Mouse (Mus musculus) bone marrow macrophage, adult 2 months (primary cell): ENCODE data around the gene Il1rl2. TPM values are rescaled to one million over a fixed set of nuclear protein-coding genes. Genes with fewer than 3 reads are reported as not detected.
A peak's percentile ranks its signal among the peaks of the same experiment; 100 is the strongest.

Experiments used
- H3K27ac ChIP-seq: 2 replicates; pipeline ENCODE4 v1.5.1; 2012; ENCODE audit warnings: low read depth, low read length; ENCODE audit not compliant: insufficient read depth
- H3K4me1 ChIP-seq: 2 replicates; pipeline ENCODE4 v1.6.1; 2012; ENCODE audit warnings: low read length; ENCODE audit not compliant: control insufficient read depth, insufficient read depth
- H3K4me3 ChIP-seq: 2 replicates; pipeline ENCODE4 v1.5.1; 2012; ENCODE audit warnings: mild to moderate bottlenecking, low read length, moderate library complexity; ENCODE audit not compliant: insufficient read depth
- CTCF ChIP-seq: IDR thresholded peaks from 2 replicates; pipeline ENCODE4 v1.5.1; 2012; ENCODE audit warnings: low read depth, mild to moderate bottlenecking, low read length, moderate library complexity
- POLR2A ChIP-seq: IDR thresholded peaks from 2 replicates; pipeline ENCODE4 v1.6.1; 2012; ENCODE audit warnings: mild to moderate bottlenecking, low read depth, low read length, borderline replicate concordance
- polyA plus RNA-seq: library from polyadenylated mRNA; stranded (reverse); fragments of >200 nt; gene quantifications from 2 replicates; pipeline ENCODE4 v1.2.4, GENCODE M21; 2012; ENCODE audit not compliant: missing spikeins, insufficient read depth, insufficient read length

The Il1rl2 gene
- polyA plus RNA-seq: 0.46 and 0.75 TPM in 2 replicates

- H3K4me1 ChIP-seq: peaks cover 35% of the 10 kb centered on the region
- TF ChIP-seq CTCF: no peak
- no peak for TF ChIP-seq POLR2A
- peak within 1 kb of the TSS; percentile 34 for H3K4me3 ChIP-seq
- 0 out of 2 replicates have a peak within 1 kb of the TSS, but pooled peaks have one; percentile 14 for H3K27ac ChIP-seq
Measured at GRCm38 (mm10) chr1:40324457-40324856, at the start of gene Il1rl2. Gene Il1rl2, plus strand, starts transcription at chr1:40324610.

GRCm38 (mm10) chr1:40275285-40276013, 49.0 kb upstream of the Il1rl2 start:
- TF ChIP-seq POLR2A: no peak
- no peak for TF ChIP-seq CTCF
- Histone ChIP-seq H3K4me1 (peaks cover 10% of the 10 kb centered on the region), H3K27ac (no peak overlapping the region), H3K4me3 (no peak overlapping the region)

DNA sequence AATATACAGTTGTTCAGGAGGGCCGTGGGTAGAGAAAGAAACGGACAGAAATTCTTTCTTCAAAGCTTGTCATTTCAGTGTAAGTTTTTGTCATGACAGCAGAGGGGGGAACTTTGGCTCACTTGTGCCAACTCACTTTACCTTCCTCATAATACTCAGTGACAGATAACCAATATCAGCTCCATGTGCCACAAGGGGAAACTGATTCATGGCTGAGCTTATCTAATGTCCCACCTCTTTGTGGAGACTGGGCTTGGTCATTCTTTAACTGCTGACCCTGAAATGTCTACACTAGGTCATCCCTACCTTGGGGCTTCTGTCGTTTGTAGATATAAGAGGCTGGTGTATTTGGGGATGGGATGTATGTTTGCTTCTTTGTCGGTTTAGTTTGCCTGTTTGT, 46.5 kb upstream of the Il1rl2 start:
- no peak overlapping the region for H3K27ac ChIP-seq
- no peak overlapping the region for H3K4me3 ChIP-seq
- TF ChIP-seq CTCF: no peak
- no peak for TF ChIP-seq POLR2A
- 0 out of 2 replicates have a peak, but pooled peaks cover 2% of the 10 kb centered on the region for H3K4me1 ChIP-seq

GRCm38 (mm10) chr1:40278720-40279119, 45.7 kb upstream of the Il1rl2 start:
- Histone ChIP-seq H3K4me3 (no peak overlapping the region), H3K27ac (no peak overlapping the region), H3K4me1 (0 out of 2 replicates have a peak, but pooled peaks cover 2% of the 10 kb centered on the region)
- TF ChIP-seq POLR2A (no peak), CTCF (no peak)

DNA sequence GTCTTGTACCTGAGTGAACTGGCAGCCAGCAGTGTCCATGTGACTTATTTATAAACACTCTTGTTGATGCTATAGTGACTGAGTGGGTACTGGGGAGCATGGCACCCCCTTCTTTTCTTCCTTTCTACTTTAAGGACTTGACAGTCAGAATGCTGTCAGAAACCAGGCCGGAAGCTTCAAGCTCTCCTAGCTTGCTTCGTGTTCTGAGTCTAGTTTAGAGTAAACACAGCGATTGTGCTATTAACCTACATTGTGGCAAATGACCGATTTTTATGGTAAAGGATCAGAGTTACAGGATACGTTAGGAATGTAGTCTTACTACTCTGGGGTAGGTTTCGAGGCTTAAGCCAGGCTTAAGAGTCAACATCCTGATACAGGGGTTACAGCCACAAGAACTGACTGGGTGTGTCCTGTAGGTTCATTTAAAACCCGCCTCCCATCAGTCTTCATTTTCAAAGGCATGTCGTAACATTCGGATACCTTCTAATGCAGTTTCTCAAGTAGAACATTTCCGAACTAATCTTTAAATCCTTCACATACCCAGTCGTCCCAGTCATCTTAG, 45.1 kb upstream of the Il1rl2 start:
- H3K4me1 ChIP-seq: 0 out of 2 replicates have a peak, but pooled peaks cover 2% of the 10 kb centered on the region
- TF ChIP-seq CTCF: no peak
- no peak for TF ChIP-seq POLR2A
- no peak overlapping the region for H3K4me3 ChIP-seq
- H3K27ac ChIP-seq: no peak overlapping the region

GRCm38 (mm10) chr1:40281950-40282349, 42.5 kb upstream of the Il1rl2 start:
- Histone ChIP-seq H3K27ac (no peak overlapping the region), H3K4me1 (peaks cover 1% of the 10 kb centered on the region; the same call in 1 of the 2 replicates), H3K4me3 (no peak overlapping the region)
- TF ChIP-seq CTCF (no peak), POLR2A (no peak)

GRCm38 (mm10) chr1:40282394-40282793, 42.0 kb upstream of the Il1rl2 start:
- H3K27ac ChIP-seq: no peak overlapping the region
- H3K4me3 ChIP-seq: no peak overlapping the region
- TF ChIP-seq CTCF (no peak), POLR2A (no peak)
- H3K4me1 ChIP-seq: peaks cover 5% of the 10 kb centered on the region; the same call in 1 of the 2 replicates

GRCm38 (mm10) chr1:40283995-40284394, 40.4 kb upstream of the Il1rl2 start:
- peaks cover 8% of the 10 kb centered on the region; the same call in 1 of the 2 replicates for H3K4me1 ChIP-seq
- H3K4me3 ChIP-seq: no peak overlapping the region
- TF ChIP-seq POLR2A (no peak), CTCF (no peak)
- no peak overlapping the region for H3K27ac ChIP-seq

DNA sequence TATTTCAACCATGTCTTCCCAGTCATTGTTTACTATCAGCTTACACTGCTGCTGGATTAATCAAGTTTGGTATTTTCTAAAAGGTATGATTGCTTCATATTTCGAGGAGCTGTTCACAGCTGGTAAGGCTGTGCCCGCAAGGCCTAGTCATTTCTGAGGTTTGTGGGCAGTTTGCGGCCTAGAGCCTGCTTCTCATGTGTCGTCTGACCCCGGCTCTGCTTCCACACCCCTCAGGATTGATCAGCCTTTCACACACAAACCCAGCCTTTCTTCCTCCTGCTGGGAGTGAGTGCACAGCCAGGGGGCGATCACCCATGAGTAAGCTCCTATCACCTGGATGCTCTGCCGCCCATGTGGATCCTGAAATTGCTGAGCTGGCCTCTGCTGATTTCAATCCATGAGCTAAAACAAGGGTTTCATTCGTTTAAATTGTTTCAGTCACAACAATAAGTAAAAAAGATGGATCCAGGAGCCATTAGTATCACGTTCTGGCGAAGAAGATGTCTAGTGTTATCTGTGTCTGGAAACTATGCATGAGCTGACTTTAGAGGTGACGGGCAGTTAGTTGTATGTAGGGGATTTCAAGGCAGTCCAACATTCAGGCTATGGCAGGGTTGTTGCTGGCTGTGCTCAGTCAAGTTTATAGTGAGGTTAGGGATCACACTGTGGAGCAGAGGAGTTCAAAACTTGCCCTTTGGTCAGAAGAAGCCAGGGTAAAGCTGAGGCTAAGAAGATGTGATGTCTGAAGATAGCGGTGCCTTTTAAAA, 33.7 kb upstream of the Il1rl2 start:
- Histone ChIP-seq H3K4me3 (no peak overlapping the region), H3K4me1 (peaks cover 22% of the 10 kb centered on the region), H3K27ac (no peak overlapping the region)
- TF ChIP-seq CTCF (no peak), POLR2A (no peak)
